Mouse (Mus musculus): ENCODE measurements around the gene Gpr137c. TPM values are rescaled to one million over a fixed set of nuclear protein-coding genes. Genes with fewer than 3 reads are reported as not detected.

Gene Gpr137c
- 1.6 TPM in 2 replicates for polyA plus RNA-seq (2015; fragmentation: Nextera tagmentation; extraction: Ambion mirVana)

DNA sequence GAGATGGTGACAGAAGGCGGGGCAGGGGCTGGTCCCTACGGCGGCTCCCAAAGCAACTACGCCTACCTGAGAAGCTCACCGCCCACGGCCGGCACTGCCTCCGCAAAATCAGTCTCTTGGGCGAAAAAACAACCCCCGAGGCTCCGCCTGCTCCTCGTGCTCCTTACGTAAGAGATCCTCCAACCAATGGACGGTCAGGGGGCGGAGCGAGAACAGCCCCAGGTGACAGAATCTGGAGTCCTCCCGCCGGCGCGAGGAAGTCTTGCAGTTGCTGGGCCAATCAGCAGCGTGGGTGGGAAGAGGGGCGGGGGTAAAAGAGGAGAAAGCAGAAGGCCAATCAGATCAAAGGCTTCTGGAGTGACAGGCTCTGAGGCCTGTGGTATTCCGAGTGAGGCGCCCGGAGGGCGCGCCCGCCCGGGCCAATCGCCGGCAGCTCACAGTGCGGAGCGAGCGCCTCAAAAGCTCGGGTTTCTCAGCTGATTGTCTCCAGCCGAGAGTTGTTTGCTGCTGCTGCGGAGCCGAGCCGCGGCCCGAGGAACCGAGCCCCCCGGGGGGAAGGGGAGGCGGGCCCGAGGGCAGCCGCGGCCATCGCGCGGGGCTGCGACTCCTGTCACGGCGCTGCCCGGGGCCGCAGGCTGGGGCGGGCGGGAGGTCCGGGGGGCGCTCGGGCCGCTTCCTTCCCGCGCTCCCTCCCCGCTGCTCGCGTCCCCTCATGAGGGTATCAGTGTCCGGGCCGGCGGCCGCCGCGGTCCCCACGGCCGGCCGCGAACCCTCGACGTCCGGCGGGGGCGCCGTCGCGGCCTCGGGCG lies at the start of gene Gpr137c:
Gene Gpr137c (plus strand): TSS at position 437 of the 809 bp plus-strand sequence.
- Histone ChIP-seq H3K27me3 (ENCODE audit: control insufficient read depth, insufficient read depth, low read depth, low read length) (no peaks in the 10 kb centered on the region), H3K4me2 (ENCODE audit: low read depth, low read length) (peak within 1 kb of the TSS; percentile 100), H3K9me3 (ENCODE audit: control insufficient read depth, low read length) (no peaks in the 10 kb centered on the region), H3K4me1 (replicated peaks; ENCODE audit: control insufficient read depth, insufficient read depth, low read length) (peaks cover 9% of the 10 kb centered on the region; the same call in 1 of the 2 replicates), H3K36me3 (ENCODE audit: control insufficient read depth, insufficient read depth, low read length) (no peaks in the 10 kb centered on the region), H3K4me3 (ENCODE audit: low read length) (peak within 1 kb of the TSS; percentile 86), H3K9ac (ENCODE audit: low read length) (peak within 1 kb of the TSS; percentile 84), H3K27ac (ENCODE audit: low read length) (peak within 1 kb of the TSS; percentile 93)
- peak; percentile 99 for ATAC-seq (ENCODE audit: low read depth)
- under 1% methylated on average over 63 of the region's 86 CpGs for WGBS

DNA sequence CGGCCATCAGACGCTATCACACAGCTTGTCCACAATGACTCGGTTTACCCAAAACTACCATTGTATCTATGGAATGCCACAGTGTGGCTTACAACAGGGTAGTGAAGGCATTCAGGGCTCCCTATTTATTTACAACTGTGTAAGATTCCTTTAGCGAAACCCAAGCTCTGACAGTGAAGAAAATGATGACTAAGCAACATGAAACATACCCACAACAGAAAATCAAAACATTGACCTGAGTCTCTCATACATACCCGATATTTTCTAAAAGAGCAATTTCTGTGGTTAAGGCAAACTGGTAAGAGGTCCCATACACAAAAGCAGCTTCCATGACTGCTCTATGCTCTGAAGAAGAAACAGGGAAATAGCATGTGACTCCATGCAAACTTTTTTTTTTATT lies 47.3 kb upstream of the Gpr137c start:
- no peaks in the 10 kb centered on the region for H3K27me3 ChIP-seq (ENCODE audit: control insufficient read depth, insufficient read depth, low read depth, low read length)
- H3K27ac ChIP-seq (ENCODE audit: low read length): no peak overlapping the region
- no peaks in the 10 kb centered on the region for H3K9me3 ChIP-seq (ENCODE audit: control insufficient read depth, low read length)
- H3K36me3 ChIP-seq (ENCODE audit: control insufficient read depth, insufficient read depth, low read length): no peaks in the 10 kb centered on the region
- no peak overlapping the region for H3K4me2 ChIP-seq (ENCODE audit: low read depth, low read length)
- no peak overlapping the region for H3K4me3 ChIP-seq (ENCODE audit: low read length)
- 88% methylated on average over 5 of the region's 5 CpGs for WGBS
- H3K9ac ChIP-seq (ENCODE audit: low read length): no peak overlapping the region
- H3K4me1 ChIP-seq (replicated peaks; ENCODE audit: control insufficient read depth, insufficient read depth, low read length): 0 out of 2 replicates have a peak, but pooled peaks cover 3% of the 10 kb centered on the region
- ATAC-seq (ENCODE audit: low read depth): no peak

DNA sequence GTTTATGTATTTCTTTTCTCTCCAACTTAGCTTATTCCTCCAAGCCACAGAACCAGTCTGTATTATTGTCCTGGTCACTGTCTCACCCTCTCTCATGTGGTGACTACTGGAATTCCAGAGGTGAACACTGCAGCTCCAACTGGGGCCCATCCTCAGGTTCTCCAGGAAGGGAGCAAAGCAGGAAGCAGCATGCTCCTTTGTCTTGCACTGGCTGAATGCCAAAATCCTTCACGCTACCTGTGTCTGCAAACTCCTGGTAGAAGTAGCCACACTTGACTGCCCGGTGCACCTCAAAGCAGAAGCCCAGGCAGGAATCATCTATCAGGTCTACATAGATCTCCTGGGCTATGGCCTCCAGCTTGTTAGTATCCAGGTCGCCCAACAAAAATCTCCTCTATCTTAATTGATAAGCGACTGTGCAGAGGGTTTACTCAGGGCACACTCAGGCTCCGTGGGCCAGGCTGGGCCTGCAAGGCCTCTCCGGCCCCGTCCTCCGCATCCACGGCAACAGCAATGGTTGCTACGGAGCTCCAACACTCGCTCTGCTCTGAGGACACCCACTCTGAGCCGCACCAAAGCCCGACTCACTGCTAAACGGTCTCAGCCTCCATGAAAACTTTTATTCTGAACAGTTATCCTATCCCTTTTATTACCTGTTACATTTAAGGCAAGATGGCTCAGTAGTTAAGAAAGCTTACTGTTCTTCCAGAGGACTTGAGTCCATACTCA lies 44.3 kb upstream of the Gpr137c start:
- Histone ChIP-seq H3K27me3 (ENCODE audit: control insufficient read depth, insufficient read depth, low read depth, low read length) (no peaks in the 10 kb centered on the region), H3K9ac (ENCODE audit: low read length) (no peak overlapping the region), H3K4me2 (ENCODE audit: low read depth, low read length) (no peak overlapping the region), H3K36me3 (ENCODE audit: control insufficient read depth, insufficient read depth, low read length) (no peaks in the 10 kb centered on the region), H3K27ac (ENCODE audit: low read length) (no peak overlapping the region), H3K4me3 (ENCODE audit: low read length) (no peak overlapping the region), H3K4me1 (replicated peaks; ENCODE audit: control insufficient read depth, insufficient read depth, low read length) (0 out of 2 replicates have a peak, but pooled peaks cover 3% of the 10 kb centered on the region), H3K9me3 (ENCODE audit: control insufficient read depth, low read length) (no peaks in the 10 kb centered on the region)
- 56% methylated on average over 14 of the region's 14 CpGs for WGBS
- ATAC-seq (ENCODE audit: low read depth): peak; percentile 15; the same call in 1 of the 2 replicates

DNA sequence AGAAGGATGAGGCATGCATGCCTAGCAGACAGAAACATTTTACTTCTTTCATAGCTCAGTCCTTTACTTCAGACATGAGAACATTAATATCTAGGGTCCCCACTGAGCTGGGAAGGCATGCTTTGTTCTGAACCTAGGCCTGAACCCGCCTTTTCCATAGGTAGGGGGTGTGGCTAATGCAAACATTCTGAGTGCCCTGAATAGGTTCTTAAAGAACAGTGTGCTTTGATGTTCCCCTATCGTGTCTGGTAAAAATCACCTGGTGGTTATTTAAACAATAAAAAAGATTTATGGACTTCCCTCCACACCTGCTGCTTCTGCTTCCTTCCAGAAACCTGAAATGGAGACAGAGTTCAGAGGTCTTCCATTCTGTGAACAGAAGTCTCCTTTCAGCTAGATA lies 40.3 kb upstream of the Gpr137c start:
- no peak for ATAC-seq (ENCODE audit: low read depth)
- Histone ChIP-seq H3K27ac (ENCODE audit: low read length) (no peak overlapping the region), H3K9ac (ENCODE audit: low read length) (no peak overlapping the region), H3K4me2 (ENCODE audit: low read depth, low read length) (no peak overlapping the region), H3K4me3 (ENCODE audit: low read length) (no peak overlapping the region), H3K36me3 (ENCODE audit: control insufficient read depth, insufficient read depth, low read length) (0 out of 2 replicates have a peak, but pooled peaks cover 2% of the 10 kb centered on the region), H3K4me1 (replicated peaks; ENCODE audit: control insufficient read depth, insufficient read depth, low read length) (0 out of 2 replicates have a peak, but pooled peaks cover 3% of the 10 kb centered on the region), H3K9me3 (ENCODE audit: control insufficient read depth, low read length) (no peaks in the 10 kb centered on the region), H3K27me3 (ENCODE audit: control insufficient read depth, insufficient read depth, low read depth, low read length) (no peaks in the 10 kb centered on the region)
- WGBS: 38% methylated on average over 2 of the region's 2 CpGs

DNA sequence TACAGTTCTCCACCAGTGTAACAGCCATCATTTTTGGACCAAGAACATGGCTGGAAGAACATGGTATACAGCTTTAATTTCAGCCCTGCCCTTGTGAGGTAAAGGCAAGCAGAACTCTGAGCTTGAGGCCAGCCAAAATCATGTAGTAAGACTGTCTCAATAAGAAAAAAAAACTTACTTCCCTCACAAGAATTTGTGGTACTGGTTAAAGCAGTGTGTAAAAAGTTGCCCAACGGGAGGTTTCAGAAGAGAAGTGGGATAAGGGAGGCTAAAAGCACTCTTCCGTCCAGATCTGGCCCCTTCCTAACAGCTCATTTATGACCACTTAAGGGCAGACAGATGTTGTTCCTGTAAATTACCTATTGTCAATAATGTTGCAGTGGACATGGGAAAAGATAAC lies 39.9 kb upstream of the Gpr137c start:
- H3K4me2 ChIP-seq (ENCODE audit: low read depth, low read length): no peak overlapping the region
- no peak overlapping the region for H3K27ac ChIP-seq (ENCODE audit: low read length)
- WGBS: 69% methylated on average over 2 of the region's 2 CpGs
- H3K9ac ChIP-seq (ENCODE audit: low read length): no peak overlapping the region
- H3K4me3 ChIP-seq (ENCODE audit: low read length): no peak overlapping the region
- 0 out of 2 replicates have a peak, but pooled peaks cover 2% of the 10 kb centered on the region for H3K36me3 ChIP-seq (ENCODE audit: control insufficient read depth, insufficient read depth, low read length)
- no peak for ATAC-seq (ENCODE audit: low read depth)
- no peaks in the 10 kb centered on the region for H3K27me3 ChIP-seq (ENCODE audit: control insufficient read depth, insufficient read depth, low read depth, low read length)
- 0 out of 2 replicates have a peak, but pooled peaks cover 3% of the 10 kb centered on the region for H3K4me1 ChIP-seq (replicated peaks; ENCODE audit: control insufficient read depth, insufficient read depth, low read length)
- no peaks in the 10 kb centered on the region for H3K9me3 ChIP-seq (ENCODE audit: control insufficient read depth, low read length)

DNA sequence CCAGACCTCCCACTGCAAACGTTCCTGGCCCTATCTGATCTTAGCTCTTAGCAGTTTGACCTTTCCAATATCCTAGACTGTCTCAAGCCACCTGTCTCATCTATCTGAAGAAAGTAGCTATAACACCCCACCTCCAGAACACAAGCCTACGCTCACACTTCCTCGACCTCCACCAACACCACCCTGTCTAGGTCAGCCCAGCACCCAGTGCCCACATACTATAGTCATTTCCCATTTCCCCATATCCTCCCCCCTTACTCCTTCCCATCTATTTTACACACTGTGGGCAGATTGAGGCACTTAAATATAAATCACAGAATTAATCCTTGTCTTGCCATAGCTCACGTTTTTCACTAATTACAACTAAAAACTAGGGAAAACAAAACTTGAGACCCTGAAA lies 37.9 kb upstream of the Gpr137c start:
- H3K4me1 ChIP-seq (replicated peaks; ENCODE audit: control insufficient read depth, insufficient read depth, low read length): no peaks in the 10 kb centered on the region
- no peak overlapping the region for H3K27ac ChIP-seq (ENCODE audit: low read length)
- H3K27me3 ChIP-seq (ENCODE audit: control insufficient read depth, insufficient read depth, low read depth, low read length): no peaks in the 10 kb centered on the region
- no peak overlapping the region for H3K4me3 ChIP-seq (ENCODE audit: low read length)
- H3K9me3 ChIP-seq (ENCODE audit: control insufficient read depth, low read length): no peaks in the 10 kb centered on the region
- no peak overlapping the region for H3K9ac ChIP-seq (ENCODE audit: low read length)
- no peak overlapping the region for H3K4me2 ChIP-seq (ENCODE audit: low read depth, low read length)
- 0 out of 2 replicates have a peak, but pooled peaks cover 2% of the 10 kb centered on the region for H3K36me3 ChIP-seq (ENCODE audit: control insufficient read depth, insufficient read depth, low read length)
- 66% methylated on average over 4 of the region's 4 CpGs for WGBS
- ATAC-seq (ENCODE audit: low read depth): no peak

DNA sequence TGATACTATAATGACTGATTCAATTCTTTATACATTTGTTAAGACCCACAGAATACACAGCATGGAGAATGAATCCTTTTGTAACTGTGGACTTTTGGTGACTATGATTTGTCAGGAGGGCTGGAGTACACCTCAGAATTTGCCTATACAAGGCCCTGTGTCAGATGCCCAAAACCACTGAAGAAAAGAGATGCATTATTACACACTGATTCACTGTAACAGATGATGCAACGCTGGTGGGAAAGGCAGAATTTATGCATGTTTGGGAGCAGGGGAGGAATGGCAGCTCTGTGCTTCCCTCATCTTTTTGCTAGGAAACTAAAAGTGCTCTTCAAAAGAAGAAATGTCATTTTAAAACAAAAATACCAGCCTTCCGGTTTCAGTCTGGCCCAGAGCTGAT lies 28.5 kb upstream of the Gpr137c start:
- Histone ChIP-seq H3K36me3 (ENCODE audit: control insufficient read depth, insufficient read depth, low read length) (no peaks in the 10 kb centered on the region), H3K4me3 (ENCODE audit: low read length) (no peak overlapping the region), H3K27me3 (ENCODE audit: control insufficient read depth, insufficient read depth, low read depth, low read length) (no peaks in the 10 kb centered on the region), H3K27ac (ENCODE audit: low read length) (no peak overlapping the region), H3K9ac (ENCODE audit: low read length) (no peak overlapping the region), H3K4me2 (ENCODE audit: low read depth, low read length) (no peak overlapping the region), H3K9me3 (ENCODE audit: control insufficient read depth, low read length) (0 out of 2 replicates have a peak, but pooled peaks cover 3% of the 10 kb centered on the region), H3K4me1 (replicated peaks; ENCODE audit: control insufficient read depth, insufficient read depth, low read length) (no peaks in the 10 kb centered on the region)
- 72% methylated on average over 2 of the region's 2 CpGs for WGBS
- no peak for ATAC-seq (ENCODE audit: low read depth)

DNA sequence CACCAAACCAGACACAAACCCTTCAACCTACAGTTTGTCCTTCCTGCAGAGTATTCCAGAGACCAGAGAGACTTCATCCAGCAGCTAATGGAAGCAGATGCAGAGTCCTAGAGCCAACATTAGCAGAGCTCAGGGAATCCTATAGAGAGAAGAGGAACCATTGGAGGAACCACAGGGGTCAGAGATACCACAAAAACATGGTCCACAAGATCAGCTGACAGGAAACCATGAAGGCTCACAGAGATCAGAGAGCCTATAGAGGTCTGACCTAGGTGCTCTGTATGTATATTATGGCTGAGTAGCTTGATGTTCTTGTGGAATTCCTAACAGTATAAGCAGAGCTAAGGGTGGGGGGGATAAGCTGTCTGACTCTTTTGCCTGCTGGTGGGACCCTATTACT lies 18.9 kb upstream of the Gpr137c start:
- Histone ChIP-seq H3K27me3 (ENCODE audit: control insufficient read depth, insufficient read depth, low read depth, low read length) (no peaks in the 10 kb centered on the region), H3K9ac (ENCODE audit: low read length) (no peak overlapping the region), H3K27ac (ENCODE audit: low read length) (no peak overlapping the region), H3K36me3 (ENCODE audit: control insufficient read depth, insufficient read depth, low read length) (no peaks in the 10 kb centered on the region), H3K4me3 (ENCODE audit: low read length) (no peak overlapping the region), H3K4me1 (replicated peaks; ENCODE audit: control insufficient read depth, insufficient read depth, low read length) (no peaks in the 10 kb centered on the region), H3K4me2 (ENCODE audit: low read depth, low read length) (no peak overlapping the region), H3K9me3 (ENCODE audit: control insufficient read depth, low read length) (no peaks in the 10 kb centered on the region)
- no peak for ATAC-seq (ENCODE audit: low read depth)

DNA sequence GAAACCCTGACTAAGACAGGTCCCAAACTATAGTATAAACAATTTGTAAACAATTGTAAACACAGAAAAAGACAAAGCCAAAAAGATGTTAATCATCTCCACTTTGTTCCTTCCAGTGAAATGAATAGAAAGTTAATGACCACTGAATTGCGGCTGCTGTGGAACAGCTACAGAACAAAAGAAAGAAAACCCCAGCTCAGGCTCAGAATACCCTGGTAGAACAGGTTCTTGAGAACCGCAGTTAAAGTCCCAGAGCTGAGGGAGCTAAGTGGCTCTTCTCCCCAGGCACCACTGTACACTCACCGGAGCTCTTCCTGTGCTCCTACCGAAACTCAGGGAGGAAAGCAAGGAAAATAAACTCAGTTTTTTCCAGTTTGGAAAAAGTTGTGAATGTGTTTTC lies 8.8 kb upstream of the Gpr137c start:
- Histone ChIP-seq H3K36me3 (ENCODE audit: control insufficient read depth, insufficient read depth, low read length) (no peaks in the 10 kb centered on the region), H3K9me3 (ENCODE audit: control insufficient read depth, low read length) (no peaks in the 10 kb centered on the region), H3K27ac (ENCODE audit: low read length) (no peak overlapping the region), H3K4me2 (ENCODE audit: low read depth, low read length) (no peak overlapping the region), H3K4me3 (ENCODE audit: low read length) (no peak overlapping the region), H3K9ac (ENCODE audit: low read length) (no peak overlapping the region), H3K27me3 (ENCODE audit: control insufficient read depth, insufficient read depth, low read depth, low read length) (no peaks in the 10 kb centered on the region), H3K4me1 (replicated peaks; ENCODE audit: control insufficient read depth, insufficient read depth, low read length) (no peaks in the 10 kb centered on the region)
- no peak for ATAC-seq (ENCODE audit: low read depth)
- 52% methylated on average over 4 of the region's 4 CpGs for WGBS
